Mouse (Mus musculus) midbrain, embryonic 13.5 days (tissue): ENCODE data around the gene Nfyc. TPM values are rescaled to one million over a fixed set of nuclear protein-coding genes. Genes with fewer than 3 reads are reported as not detected.
A peak's percentile ranks its signal among the peaks of the same experiment; 100 is the strongest.

Experiments
- ATAC-seq: fragments of 200-750 bp; cut with Nextera tagmentation; 2 replicates; pipeline ENCODE4 v1.8.0; 2017; ENCODE audit warnings: mild to moderate bottlenecking, moderate TSS enrichment, moderate library complexity
- H3K27ac ChIP-seq: fragments of 300-500 bp; sonication (generic); 2 replicates; pipeline ENCODE4 v1.5.1; 2015; ENCODE audit warnings: inconsistent platforms, mild to moderate bottlenecking, moderate library complexity
- H3K27me3 ChIP-seq: fragments of 300-500 bp; sonication (generic); 2 replicates; pipeline ENCODE4 v1.6.1; 2015; ENCODE audit warnings: mild to moderate bottlenecking, inconsistent platforms
- H3K36me3 ChIP-seq: fragments of 300-500 bp; sonication (generic); 2 replicates; pipeline ENCODE4 v1.6.1; 2015; ENCODE audit warnings: mild to moderate bottlenecking, inconsistent platforms
- H3K4me1 ChIP-seq: fragments of 300-500 bp; sonication (generic); replicated peaks from 2 replicates; pipeline ENCODE4 v1.6.1; 2015; ENCODE audit warnings: inconsistent platforms
- H3K4me2 ChIP-seq: fragments of 300-500 bp; sonication (generic); replicated peaks from 2 replicates; pipeline ENCODE4 v1.6.1; 2015; ENCODE audit warnings: moderate library complexity, mild to moderate bottlenecking, inconsistent platforms
- H3K4me3 ChIP-seq: fragments of 300-500 bp; sonication (generic); replicated peaks from 2 replicates; pipeline ENCODE4 v1.5.1; 2015; ENCODE audit warnings: mild to moderate bottlenecking, inconsistent platforms
- H3K9ac ChIP-seq: fragments of 300-500 bp; sonication (generic); replicated peaks from 2 replicates; pipeline ENCODE4 v1.6.1; 2015; ENCODE audit warnings: mild to moderate bottlenecking, inconsistent platforms
- H3K9me3 ChIP-seq: fragments of 300-500 bp; sonication (generic); 2 replicates; pipeline ENCODE4 v1.6.1; 2016; ENCODE audit warnings: mild to moderate bottlenecking, inconsistent platforms
- WGBS: fragments of 180-500 bp; shearing (Covaris S2); methylation state at CpG from one replicate; pipeline ENCODE4 v1.1.7; 2015; 5-methylcytosine and 5-hydroxymethylcytosine counted together
- polyA plus RNA-seq: library from polyadenylated mRNA; unstranded; fragments of >200 nt; fragmentation: Nextera tagmentation; extraction: Ambion mirVana; gene quantifications from 2 replicates; pipeline ENCODE4 v1.2.1, GENCODE M21; 2015

The Nfyc gene
- polyA plus RNA-seq, 1 experiment from 2014 or later, result 87.1 TPM

GRCm38 (mm10) chr4:120800691-120801090 lies 30.7 kb downstream of the Nfyc start:
- no peak for ATAC-seq
- H3K27ac ChIP-seq, result no peak overlapping the region
- 71% methylated on average over 3 of the region's 3 CpGs for WGBS
- H3K9me3 ChIP-seq, result no peaks in the 10 kb centered on the region
- no peak overlapping the region for H3K9ac ChIP-seq
- no peaks in the 10 kb centered on the region for H3K27me3 ChIP-seq
- no peaks in the 10 kb centered on the region for H3K4me1 ChIP-seq
- no peak overlapping the region for H3K4me2 ChIP-seq
- H3K4me3 ChIP-seq, result no peak overlapping the region
- 0 out of 2 replicates have a peak, but pooled peaks cover 3% of the 10 kb centered on the region for H3K36me3 ChIP-seq

- no peaks in the 10 kb centered on the region for H3K9me3 ChIP-seq
- H3K9ac ChIP-seq, result no peak overlapping the region
- H3K4me3 ChIP-seq, result no peak overlapping the region
- 0 out of 2 replicates have a peak, but pooled peaks cover 3% of the 10 kb centered on the region for H3K36me3 ChIP-seq
- H3K4me2 ChIP-seq, result no peak overlapping the region
- H3K4me1 ChIP-seq, result no peaks in the 10 kb centered on the region
- no peak for ATAC-seq
- 50% methylated on average over 2 of the region's 2 CpGs for WGBS
- H3K27ac ChIP-seq, result no peak overlapping the region
- H3K27me3 ChIP-seq, result no peaks in the 10 kb centered on the region
Observed at GRCm38 (mm10) chr4:120799680-120800166, 31.6 kb downstream of the Nfyc start.

GRCm38 (mm10) chr4:120797985-120798725 lies 33.2 kb downstream of the Nfyc start:
- H3K4me3 ChIP-seq, result no peak overlapping the region
- 93% methylated on average over 5 of the region's 5 CpGs for WGBS
- no peaks in the 10 kb centered on the region for H3K27me3 ChIP-seq
- no peaks in the 10 kb centered on the region for H3K36me3 ChIP-seq
- H3K4me2 ChIP-seq, result no peak overlapping the region
- no peaks in the 10 kb centered on the region for H3K4me1 ChIP-seq
- H3K9me3 ChIP-seq, result no peaks in the 10 kb centered on the region
- no peak overlapping the region for H3K27ac ChIP-seq
- no peak overlapping the region for H3K9ac ChIP-seq
- no peak for ATAC-seq

DNA sequence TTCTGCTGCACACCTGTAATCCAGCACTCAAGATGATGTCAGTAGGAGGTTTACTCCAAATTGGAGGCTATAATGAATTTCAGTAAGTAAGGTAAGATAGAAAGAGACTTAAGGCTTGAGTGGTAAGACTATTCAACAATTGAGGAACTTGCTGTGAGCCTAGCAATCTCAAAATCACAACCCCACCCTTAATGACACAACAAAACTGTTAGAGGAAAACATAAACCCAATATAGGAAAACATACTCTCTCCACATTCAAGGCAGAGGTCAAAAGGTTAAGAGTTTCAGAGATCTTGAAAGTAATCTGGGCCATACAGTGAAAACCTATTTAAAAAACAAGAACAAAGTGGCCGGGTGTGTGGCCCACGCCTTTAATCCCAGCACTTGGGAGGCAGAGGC lies 34.7 kb downstream of the Nfyc start:
- Histone ChIP-seq H3K9ac (no peak overlapping the region), H3K36me3 (no peaks in the 10 kb centered on the region), H3K27ac (no peak overlapping the region), H3K27me3 (no peaks in the 10 kb centered on the region), H3K4me3 (no peak overlapping the region), H3K4me1 (no peaks in the 10 kb centered on the region), H3K9me3 (no peaks in the 10 kb centered on the region), H3K4me2 (no peak overlapping the region)
- WGBS, result 91% methylated on average over 2 of the region's 2 CpGs
- no peak for ATAC-seq

- Histone ChIP-seq H3K27ac (no peak overlapping the region), H3K36me3 (no peaks in the 10 kb centered on the region), H3K27me3 (no peaks in the 10 kb centered on the region), H3K9ac (no peak overlapping the region), H3K4me3 (no peak overlapping the region), H3K4me1 (no peaks in the 10 kb centered on the region), H3K4me2 (no peak overlapping the region), H3K9me3 (no peaks in the 10 kb centered on the region)
- 96% methylated on average over 1 of the region's 1 CpGs for WGBS
- ATAC-seq, result no peak
Observed at GRCm38 (mm10) chr4:120795646-120796045, 35.7 kb downstream of the Nfyc start.

GRCm38 (mm10) chr4:120792918-120793317 lies 38.5 kb downstream of the Nfyc start:
- WGBS, result 88% methylated on average over 2 of the region's 2 CpGs
- ATAC-seq, result no peak

DNA sequence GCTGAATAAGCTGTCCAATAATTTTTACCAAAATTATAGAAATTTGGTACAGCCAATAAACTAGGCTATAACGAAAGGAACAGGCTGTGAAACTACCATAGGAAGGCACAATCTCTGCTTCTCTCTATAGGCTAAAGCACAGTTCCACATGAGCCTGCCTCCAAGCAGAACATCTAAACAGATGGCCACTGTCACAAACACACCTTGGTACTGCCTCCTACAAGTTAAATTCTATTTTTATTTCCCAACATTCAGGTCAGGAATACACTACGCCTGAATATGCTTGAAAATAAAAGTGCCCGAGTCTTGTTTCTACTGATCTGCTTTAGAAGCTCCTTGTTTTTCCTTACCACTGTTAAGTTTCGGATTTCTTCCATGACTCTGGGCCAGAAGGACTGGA lies 41.3 kb downstream of the Nfyc start:
- Histone ChIP-seq H3K4me3 (no peak overlapping the region), H3K27ac (no peak overlapping the region), H3K4me2 (no peak overlapping the region), H3K36me3 (peaks cover 40% of the 10 kb centered on the region), H3K9ac (no peak overlapping the region), H3K4me1 (no peaks in the 10 kb centered on the region), H3K9me3 (no peaks in the 10 kb centered on the region), H3K27me3 (no peaks in the 10 kb centered on the region)
- WGBS, result 97% methylated on average over 4 of the region's 4 CpGs
- no peak for ATAC-seq

More at GRCm38 (mm10) chr4:120792918-120793317, 38.5 kb downstream of the Nfyc start:
- Histone ChIP-seq H3K27ac (no peak overlapping the region), H3K9ac (no peak overlapping the region), H3K4me3 (no peak overlapping the region), H3K36me3 (peaks cover 19% of the 10 kb centered on the region), H3K27me3 (no peaks in the 10 kb centered on the region), H3K4me2 (no peak overlapping the region), H3K9me3 (no peaks in the 10 kb centered on the region), H3K4me1 (no peaks in the 10 kb centered on the region)

DNA sequence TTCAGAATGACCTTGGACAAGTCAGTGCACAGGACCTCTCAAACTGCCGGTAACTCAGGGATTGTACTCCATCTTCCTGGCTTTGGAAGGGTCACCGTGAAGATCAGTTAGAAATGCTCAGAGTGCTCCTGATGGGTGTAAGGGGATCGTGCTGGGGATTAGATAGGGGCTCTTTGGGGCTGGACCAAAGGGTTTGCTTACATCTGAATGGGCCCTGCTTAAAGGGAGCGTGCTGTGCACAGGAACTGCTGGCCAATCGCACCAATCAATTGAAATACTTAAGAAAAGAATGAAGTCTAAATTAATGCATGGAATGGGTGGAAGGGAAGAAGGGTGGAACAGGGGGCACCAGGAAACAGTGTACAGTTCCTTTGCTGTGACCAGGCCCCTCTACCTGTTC lies 75.6 kb downstream of the Nfyc start:
- Histone ChIP-seq H3K27me3 (peaks cover 13% of the 10 kb centered on the region), H3K27ac (no peak overlapping the region), H3K36me3 (peaks cover 38% of the 10 kb centered on the region), H3K9me3 (no peaks in the 10 kb centered on the region), H3K4me1 (no peaks in the 10 kb centered on the region), H3K4me3 (no peak overlapping the region), H3K4me2 (no peak overlapping the region), H3K9ac (no peak overlapping the region)
- 38% methylated on average over 5 of the region's 5 CpGs for WGBS
- no peak for ATAC-seq

DNA sequence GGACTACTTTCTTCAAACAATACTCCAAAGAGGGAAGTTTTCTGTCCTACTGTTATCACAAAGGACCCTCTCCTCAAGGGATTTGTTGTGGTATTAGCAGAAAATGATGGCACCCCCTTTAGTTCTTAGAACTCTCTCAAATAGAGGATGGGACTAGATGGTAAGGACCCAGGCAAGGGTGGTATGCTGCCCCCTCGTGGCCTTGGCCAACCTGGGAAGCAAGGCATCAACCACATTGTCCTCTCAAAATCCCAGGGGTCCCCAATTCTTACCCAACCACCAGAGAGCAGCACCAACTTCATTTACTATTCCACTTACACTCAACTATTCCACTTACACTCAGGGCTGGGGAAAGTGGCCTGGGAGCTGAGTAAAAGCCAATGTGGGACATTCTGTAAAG lies 76.1 kb downstream of the Nfyc start:
- 0% methylated on average over 1 of the region's 1 CpGs for WGBS
- Histone ChIP-seq H3K4me2 (no peak overlapping the region), H3K9me3 (no peaks in the 10 kb centered on the region), H3K4me3 (no peak overlapping the region), H3K27me3 (peaks cover 16% of the 10 kb centered on the region), H3K27ac (no peak overlapping the region), H3K9ac (no peak overlapping the region), H3K36me3 (peaks cover 33% of the 10 kb centered on the region), H3K4me1 (no peaks in the 10 kb centered on the region)
- no peak for ATAC-seq

GRCm38 (mm10) chr4:120749601-120750000 lies 81.8 kb downstream of the Nfyc start:
- Histone ChIP-seq H3K36me3 (no peaks in the 10 kb centered on the region), H3K9me3 (no peaks in the 10 kb centered on the region), H3K4me2 (no peak overlapping the region), H3K27ac (no peak overlapping the region), H3K4me1 (peaks cover 28% of the 10 kb centered on the region), H3K27me3 (peaks cover 73% of the 10 kb centered on the region), H3K9ac (no peak overlapping the region), H3K4me3 (no peak overlapping the region)
- 24% methylated on average over 2 of the region's 2 CpGs for WGBS
- ATAC-seq, result no peak

DNA sequence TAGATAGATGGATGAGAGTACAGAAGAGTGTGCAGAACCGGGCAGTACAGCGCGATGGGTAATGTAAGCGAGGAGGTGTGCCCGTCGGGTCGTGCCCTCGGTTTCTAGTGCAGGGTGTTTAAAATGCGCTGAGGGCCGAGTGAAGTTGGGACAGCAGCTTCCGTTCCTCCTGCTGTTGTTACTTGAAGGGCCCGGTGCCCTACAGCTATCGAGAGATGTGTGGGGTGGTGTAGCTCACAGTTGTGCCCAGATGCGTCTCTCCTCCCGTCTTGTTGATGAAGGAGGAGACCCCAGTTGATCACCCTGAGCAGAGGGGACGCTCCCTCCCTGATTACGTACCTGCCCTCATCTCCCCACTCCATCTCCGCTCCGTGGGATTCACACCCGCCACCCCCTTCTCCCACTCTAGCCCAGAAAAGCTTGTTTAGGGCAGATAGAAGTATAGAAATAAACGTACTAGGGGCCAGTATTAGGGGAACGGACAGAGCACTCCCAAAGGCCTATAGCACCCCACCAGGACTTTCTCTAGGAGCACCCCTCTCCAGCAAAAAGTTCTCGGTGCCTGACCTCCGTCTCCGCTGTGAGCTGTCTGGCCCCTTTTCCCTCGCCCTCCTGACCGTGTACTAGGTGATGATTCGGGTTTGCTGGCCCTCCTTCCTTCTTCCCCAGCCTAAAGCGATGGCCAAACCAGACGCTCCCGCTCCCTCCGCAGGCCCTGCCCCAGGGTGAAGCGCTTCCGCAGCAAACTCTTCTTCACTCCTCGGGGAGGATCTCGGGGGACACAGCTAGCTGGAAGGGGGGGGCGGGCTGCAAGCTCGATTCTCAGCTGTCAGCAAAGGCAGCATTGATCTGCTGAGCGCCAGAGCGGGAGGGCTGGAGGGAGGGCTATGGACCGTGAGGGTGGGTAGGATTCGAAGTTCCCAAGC lies 83.2 kb downstream of the Nfyc start, which contains the start of gene Kcnq4:
Gene Kcnq4 (minus strand): TSS at position 672 of the 926 bp plus-strand sequence.
- Histone ChIP-seq H3K4me3 (peak within 1 kb of the TSS; percentile 66), H3K27ac (no peak within 1 kb of the TSS), H3K9ac (peak within 1 kb of the TSS; percentile 74), H3K4me1 (peaks cover 28% of the 10 kb centered on the region), H3K36me3 (no peaks in the 10 kb centered on the region), H3K4me2 (peak within 1 kb of the TSS; percentile 100), H3K9me3 (no peaks in the 10 kb centered on the region), H3K27me3 (peaks cover 82% of the 10 kb centered on the region)
- ATAC-seq, result no peak; the same call in 1 of the 2 replicates
- 2% methylated on average over 42 of the region's 42 CpGs for WGBS

GRCm38 (mm10) chr4:120747243-120747792 lies 84.1 kb downstream of the Nfyc start:
- no peaks in the 10 kb centered on the region for H3K9me3 ChIP-seq
- H3K4me2 ChIP-seq, result peak overlapping the region; percentile 100
- H3K4me1 ChIP-seq, result peaks cover 28% of the 10 kb centered on the region
- H3K27me3 ChIP-seq, result peaks cover 86% of the 10 kb centered on the region
- H3K27ac ChIP-seq, result no peak overlapping the region
- under 1% methylated on average over 49 of the region's 75 CpGs for whole genome bisulfite sequencing
- peak overlapping the region; percentile 74 for H3K9ac ChIP-seq
- peak; percentile 60 for ATAC-seq
- H3K4me3 ChIP-seq, result peak overlapping the region; percentile 66
- H3K36me3 ChIP-seq, result no peaks in the 10 kb centered on the region
